10 mouse cellular contexts compared by ENCODE assay signal in genomic region chr5:143642262-143642831, GRCm38 (mm10). TPM values are rescaled to one million over a fixed set of nuclear protein-coding genes. Genes with fewer than 3 reads are reported as not detected.
A peak's percentile ranks its signal among the peaks of the same experiment; 100 is the strongest.
DNase-seq lines count a peak whose midpoint lies in the region; ATAC-seq lines count a peak whose summit lies in the region.
"Had no signal": no experiment of that assay in that cellular context is flagged by ENCODE, and none has a peak within 500 bp of the region (broad histone marks: within the 10 kb centered on the region; RNA-seq: fewer than 3 reads in every experiment).

No protein-coding gene starts in this region.

- 60% methylated on average over 4 of the region's 4 CpGs for WGBS in kidney, embryonic 15.5 days
- 23% methylated on average over 4 of the region's 4 CpGs for WGBS in embryonic facial prominence, embryonic 12.5 days
- 69% methylated on average over 4 of the region's 4 CpGs for WGBS in liver, embryonic 13.5 days (ENCODE audit: insufficient replicate concordance)

- peak overlapping the region; percentile 29 for H3K27ac ChIP-seq in kidney, embryonic 15.5 days
- H3K27ac ChIP-seq in embryonic facial prominence, embryonic 12.5 days, result peak overlapping the region; percentile 68
- H3K27ac ChIP-seq in liver, embryonic 13.5 days, result peak overlapping the region; percentile 65

- no peak overlapping the region for H3K4me3 ChIP-seq in kidney, embryonic 15.5 days (replicated peaks)
- no peak overlapping the region for H3K4me3 ChIP-seq in embryonic facial prominence, embryonic 12.5 days
- H3K4me3 ChIP-seq in liver, embryonic 13.5 days (replicated peaks), result no peak overlapping the region
- H3K4me3 ChIP-seq: forebrain, embryonic 10.5 days had no signal

- DNase-seq in adrenal gland, adult (ENCODE audit: inconsistent age in 2 of 2, low spot score in 1 of 2), result peak; percentile 29 to 76
- DNase-seq in adrenal gland, postnatal 10 days, result no peak
- DNase-seq in kidney, adult 11 months, result no peak
- DNase-seq in liver, embryonic 13.5 days, result no peak
- no peak for DNase-seq in c-Kit-positive CD71-positive TER-119-positive erythroid progenitor cells, embryonic 14.5 days (ENCODE audit: low spot score)
- no peak for DNase-seq in thymus, postnatal 25 days
- DNase-seq: right cerebral cortex, postnatal 25 days had no signal

- no peak overlapping the region for H3K4me2 ChIP-seq in kidney, embryonic 15.5 days
- H3K4me2 ChIP-seq in embryonic facial prominence, embryonic 12.5 days (replicated peaks), result no peak overlapping the region
- H3K4me2 ChIP-seq in liver, embryonic 13.5 days, result no peak overlapping the region

- ATAC-seq in kidney, embryonic 15.5 days (replicated peaks; ENCODE audit: low FRiP score), result no peak
- peak; percentile 73; the same call in 1 of the 2 replicates for ATAC-seq in embryonic facial prominence, embryonic 12.5 days (ENCODE audit: insufficient number of reproducible peaks, insufficient read depth, low FRiP score, low TSS enrichment)
- ATAC-seq in liver, embryonic 13.5 days (ENCODE audit: low read depth), result no peak

- H3K36me3 ChIP-seq in kidney, embryonic 15.5 days, result no peaks in the 10 kb centered on the region
- no peaks in the 10 kb centered on the region for H3K36me3 ChIP-seq in embryonic facial prominence, embryonic 12.5 days
- no peaks in the 10 kb centered on the region for H3K36me3 ChIP-seq in liver, embryonic 13.5 days
- H3K36me3 ChIP-seq: forebrain, embryonic 10.5 days had no signal

- H3K27me3 ChIP-seq in kidney, embryonic 15.5 days, result no peaks in the 10 kb centered on the region
- no peaks in the 10 kb centered on the region for H3K27me3 ChIP-seq in embryonic facial prominence, embryonic 12.5 days
- no peaks in the 10 kb centered on the region for H3K27me3 ChIP-seq in liver, embryonic 13.5 days

- no peaks in the 10 kb centered on the region for H3K9me3 ChIP-seq in kidney, embryonic 15.5 days (replicated peaks)
- H3K9me3 ChIP-seq in embryonic facial prominence, embryonic 12.5 days, result no peaks in the 10 kb centered on the region
- H3K9me3 ChIP-seq in liver, embryonic 13.5 days (replicated peaks), result no peaks in the 10 kb centered on the region
- H3K9me3 ChIP-seq: forebrain, embryonic 10.5 days had no signal

- no peak overlapping the region for H3K9ac ChIP-seq in kidney, embryonic 15.5 days
- no peak overlapping the region for H3K9ac ChIP-seq in embryonic facial prominence, embryonic 12.5 days
- H3K9ac ChIP-seq in liver, embryonic 13.5 days, result no peak overlapping the region

- H3K4me1 ChIP-seq in kidney, embryonic 15.5 days, result peaks cover 59% of the 10 kb centered on the region
- H3K4me1 ChIP-seq in embryonic facial prominence, embryonic 12.5 days, result peaks cover 53% of the 10 kb centered on the region
- H3K4me1 ChIP-seq in liver, embryonic 13.5 days (replicated peaks), result peaks cover 98% of the 10 kb centered on the region

RNA-seq across cellular contexts. Expression of gene Cyth3, which starts 20.1 kb away (rescaled TPM):
- 100 to 1,000 TPM; 123 to 151 TPM for total RNA-seq in adrenal gland, postnatal 10 days (2021)
- polyA plus RNA-seq in kidney, embryonic 15.5 days (2015; fragmentation: Nextera tagmentation; extraction: Ambion mirVana), result 66.0 and 71.5 TPM in 2 replicates
- polyA plus RNA-seq in embryonic facial prominence, embryonic 12.5 days (2016; fragmentation: Nextera tagmentation; extraction: Ambion mirVana), result 46.0 and 48.7 TPM in 2 replicates
- polyA plus RNA-seq in liver, embryonic 13.5 days (2015; fragmentation: Nextera tagmentation; extraction: Ambion mirVana), result 35.0 and 42.2 TPM in 2 replicates

Comparison
In these comparisons a context has a peak if more than half of its experiments do, and no peak if none do; other contexts are left out.
1. DNase-seq: peak in adrenal gland, adult (2 of 2); none in adrenal gland, postnatal 10 days (single experiment), kidney, adult 11 months (single experiment), liver, embryonic 13.5 days (single experiment), c-Kit-positive CD71-positive TER-119-positive erythroid progenitor cells, embryonic 14.5 days (single experiment) and thymus, postnatal 25 days (single experiment).
2. Peak in every context shown above with its lines, with median percentiles within 50 percentile points of each other: H3K27ac ChIP-seq.